Mouse (Mus musculus) MEL (cell line): ENCODE measurements around the gene Pusl1. TPM values are rescaled to one million over a fixed set of nuclear protein-coding genes. Genes with fewer than 3 reads are reported as not detected.

Experiments used
- DNase-seq: peaks from one replicate; pipeline ENCODE4 v3.0.0; 2011; ENCODE audit warnings: low read depth, low spot score
- H3K27ac ChIP-seq: 2 replicates; pipeline ENCODE4 v1.5.1; 2012; ENCODE audit warnings: low read depth, mild to moderate bottlenecking, control low read depth, low read length, moderate library complexity; ENCODE audit not compliant: control insufficient read depth
- H3K27me3 ChIP-seq, 2 experiments: fragments of 150-350 bp in 1 of 2; sonication (generic) in 1 of 2; 2 replicates each; pipeline ENCODE4 v1.6.1; 2012; ENCODE audit warnings: low read length in 2 of 2, mild to moderate bottlenecking in 2 of 2, improper control_type of control experiment in 1 of 2, moderate library complexity in 1 of 2; ENCODE audit not compliant: insufficient read depth in 2 of 2, control insufficient read depth in 1 of 2
- H3K36me3 ChIP-seq, 2 experiments: 2 replicates each; pipeline ENCODE4 v1.6.1; 2012 to 2014; ENCODE audit warnings: low read length in 2 of 2, improper control_type of control experiment in 1 of 2, inconsistent platforms in 1 of 2, mild to moderate bottlenecking in 1 of 2; ENCODE audit not compliant: insufficient read depth in 2 of 2, control insufficient read depth in 1 of 2
- H3K4me1 ChIP-seq, 2 experiments: fragments of 150-350 bp in 1 of 2; sonication (generic) in 1 of 2; 2 replicates each; pipeline ENCODE4 v1.6.1; 2012; ENCODE audit warnings: low read length in 2 of 2, improper control_type of control experiment in 1 of 2, mild to moderate bottlenecking in 1 of 2; ENCODE audit not compliant: insufficient read depth in 2 of 2, control insufficient read depth in 1 of 2
- H3K4me3 ChIP-seq, 2 experiments: fragments of 150-350 bp in 1 of 2; sonication (generic) in 1 of 2; 2 replicates each; pipeline ENCODE4 v1.5.1; 2012; ENCODE audit warnings: low read depth in 2 of 2, low read length in 2 of 2, mild to moderate bottlenecking in 2 of 2, moderate library complexity in 2 of 2, control low read depth in 1 of 2, improper control_type of control experiment in 1 of 2; ENCODE audit not compliant: control insufficient read depth in 1 of 2, insufficient read depth in 1 of 2
- H3K79me2 ChIP-seq: 2 replicates; pipeline ENCODE4 v1.6.1; 2012; ENCODE audit warnings: mild to moderate bottlenecking, low read length, moderate library complexity; ENCODE audit not compliant: control insufficient read depth, poor library complexity, insufficient read depth
- H3K9ac ChIP-seq: 2 replicates; pipeline ENCODE4 v1.6.1; 2012; ENCODE audit warnings: low read depth, mild to moderate bottlenecking, control low read depth, low read length, moderate library complexity; ENCODE audit not compliant: control insufficient read depth, poor library complexity, severe bottlenecking
- H3K9me3 ChIP-seq: fragments of 150-350 bp; sonication (generic); replicated peaks from 2 replicates; pipeline ENCODE4 v1.6.1; 2012; ENCODE audit warnings: mild to moderate bottlenecking, low read length, improper control_type of control experiment, moderate library complexity; ENCODE audit not compliant: insufficient read depth
- BHLHE40 ChIP-seq: IDR thresholded peaks from 2 replicates; pipeline ENCODE4 v1.6.1; 2012; ENCODE audit warnings: low read depth, mild to moderate bottlenecking, inconsistent platforms, low read length, improper control_type of control experiment, borderline replicate concordance
- CTCF ChIP-seq, 3 experiments: IDR thresholded peaks in 2 of 3; conservative IDR thresholded peaks in 1 of 3; 2 replicates each; pipeline ENCODE4 v1.5.1; 2011 to 2012; ENCODE audit warnings: low read length in 3 of 3, low read depth in 2 of 3, mild to moderate bottlenecking in 2 of 3, improper control_type of control experiment in 1 of 3, inconsistent platforms in 1 of 3, mixed read lengths in 1 of 3, moderate library complexity in 1 of 3; ENCODE audit not compliant: control insufficient read depth in 1 of 3, insufficient read depth in 1 of 3, poor library complexity in 1 of 3, severe bottlenecking in 1 of 3
- E2F4 ChIP-seq: IDR thresholded peaks from 2 replicates; pipeline ENCODE4 v1.6.1; 2011; ENCODE audit warnings: low read depth, low read length, improper control_type of control experiment, borderline replicate concordance
- ELF1 ChIP-seq: IDR thresholded peaks from 2 replicates; pipeline ENCODE4 v1.6.1; 2014; ENCODE audit warnings: low read depth, mild to moderate bottlenecking, inconsistent platforms, low read length, improper control_type of control experiment, moderate library complexity
- EP300 ChIP-seq, 2 experiments: IDR thresholded peaks; 2 replicates each; pipeline ENCODE4 v1.6.1; 2011; ENCODE audit warnings: improper control_type of control experiment in 2 of 2, low read length in 2 of 2, low read depth in 1 of 2, mild to moderate bottlenecking in 1 of 2
- ETS1 ChIP-seq: IDR thresholded peaks from 2 replicates; pipeline ENCODE4 v1.6.1; 2012; ENCODE audit warnings: low read depth, mild to moderate bottlenecking, inconsistent platforms, low read length, improper control_type of control experiment, moderate library complexity
- GABPA ChIP-seq: IDR thresholded peaks from 2 replicates; pipeline ENCODE4 v1.6.1; 2012; ENCODE audit warnings: low read depth, mild to moderate bottlenecking, inconsistent platforms, low read length, improper control_type of control experiment, moderate library complexity
- GATA1 ChIP-seq: IDR thresholded peaks from 2 replicates; pipeline ENCODE4 v1.6.1; 2011; ENCODE audit warnings: low read depth, low read length, improper control_type of control experiment
- HCFC1 ChIP-seq: IDR thresholded peaks from 2 replicates; pipeline ENCODE4 v1.6.1; 2012; ENCODE audit warnings: low read depth, mild to moderate bottlenecking, inconsistent platforms, low read length, improper control_type of control experiment, moderate library complexity
- JUND ChIP-seq: IDR thresholded peaks from 2 replicates; pipeline ENCODE4 v1.6.1; 2011; ENCODE audit warnings: low read depth, mild to moderate bottlenecking, improper control_type of control experiment, low read length
- MAFK ChIP-seq: IDR thresholded peaks from 2 replicates; pipeline ENCODE4 v1.6.1; 2011; ENCODE audit warnings: low read depth, mild to moderate bottlenecking, low read length, improper control_type of control experiment, borderline replicate concordance
- MAZ ChIP-seq: IDR thresholded peaks from 2 replicates; pipeline ENCODE4 v1.6.1; 2012; ENCODE audit warnings: low read depth, mild to moderate bottlenecking, inconsistent platforms, low read length, improper control_type of control experiment
- MYC ChIP-seq: IDR thresholded peaks from 2 replicates; pipeline ENCODE4 v1.6.1; 2011; ENCODE audit warnings: low read depth, mild to moderate bottlenecking, low read length, improper control_type of control experiment, moderate library complexity
- POLR2AphosphoS2 ChIP-seq: IDR thresholded peaks from 2 replicates; pipeline ENCODE4 v1.6.1; 2011; ENCODE audit warnings: low read length, improper control_type of control experiment
- POLR2AphosphoS5 ChIP-seq: IDR thresholded peaks from 2 replicates; pipeline ENCODE4 v1.6.1; 2012; ENCODE audit warnings: low read depth, borderline replicate concordance, mild to moderate bottlenecking, inconsistent platforms, low read length, moderate library complexity, mixed read lengths
- SIN3A ChIP-seq: IDR thresholded peaks from 2 replicates; pipeline ENCODE4 v1.6.1; 2012; ENCODE audit warnings: low read length, improper control_type of control experiment, inconsistent platforms
- SMC3 ChIP-seq: IDR thresholded peaks from 2 replicates; pipeline ENCODE4 v1.6.1; 2011; ENCODE audit warnings: low read depth, low read length, improper control_type of control experiment
- TAL1 ChIP-seq: IDR thresholded peaks from 2 replicates; pipeline ENCODE4 v1.6.1; 2012; ENCODE audit warnings: mild to moderate bottlenecking, inconsistent platforms, low read length, moderate library complexity, mixed read lengths
- UBTF ChIP-seq: IDR thresholded peaks from 2 replicates; pipeline ENCODE4 v1.6.1; 2012; ENCODE audit warnings: low read depth, mild to moderate bottlenecking, inconsistent platforms, low read length, improper control_type of control experiment, moderate library complexity, borderline replicate concordance; ENCODE audit not compliant: insufficient read depth
- USF1 ChIP-seq: IDR thresholded peaks from 2 replicates; pipeline ENCODE4 v1.6.1; 2014; ENCODE audit warnings: low read depth, mild to moderate bottlenecking, inconsistent platforms, low read length, improper control_type of control experiment, moderate library complexity
- USF2 ChIP-seq, 2 experiments: IDR thresholded peaks; 2 replicates each; pipeline ENCODE4 v1.6.1; 2011 to 2012; ENCODE audit warnings: improper control_type of control experiment in 2 of 2, low read length in 2 of 2, borderline replicate concordance in 1 of 2, inconsistent platforms in 1 of 2, low read depth in 1 of 2, mild to moderate bottlenecking in 1 of 2; ENCODE audit not compliant: insufficient read depth in 1 of 2
- ZNF384 ChIP-seq: IDR thresholded peaks from 2 replicates; pipeline ENCODE4 v1.6.1; 2012; ENCODE audit warnings: low read depth, mild to moderate bottlenecking, inconsistent platforms, low read length, improper control_type of control experiment
- polyA plus RNA-seq, 2 experiments: library from polyadenylated mRNA; stranded (reverse) in 1 of 2; unstranded in 1 of 2; fragments of >175 nt in 1 of 2; fragments of >200 nt in 1 of 2; gene quantifications; 2 replicates each; pipeline versions ENCODE4 v1.2.1 to v1.2.4; 2012; ENCODE audit warnings: low replicate concordance in 2 of 2, low read depth in 1 of 2; ENCODE audit not compliant: insufficient read length in 2 of 2, insufficient read depth in 1 of 2, missing spikeins in 1 of 2
- total RNA-seq: library from RNA; depleted of rRNA; stranded (reverse); fragments of 300-350 nt; gene quantifications from 2 replicates; pipeline ENCODE4 v1.2.3, GENCODE M21; 2012

The Pusl1 gene
- total and polyA plus RNA-seq, 3 experiments: 65.2 to 68.4 TPM; not detected in 1

DNA sequence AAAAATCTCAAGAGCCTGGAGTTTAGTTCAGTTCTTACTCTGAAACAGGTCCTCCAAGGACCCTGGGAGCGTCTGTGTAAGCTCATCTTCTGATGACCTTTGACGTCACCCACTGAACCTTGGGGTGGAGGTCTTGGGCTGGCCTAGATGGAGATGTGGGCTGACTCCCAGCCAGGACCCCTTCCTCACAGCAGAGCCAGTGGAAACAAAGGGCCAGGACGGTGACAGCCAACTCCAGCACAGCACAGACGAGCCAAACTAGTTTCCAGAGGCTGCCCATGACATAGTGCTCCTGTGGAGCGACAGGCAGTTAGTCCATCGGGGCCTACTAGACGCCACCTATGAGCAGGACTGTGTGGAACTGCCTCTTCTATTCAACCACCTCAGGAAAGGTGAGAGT is 16.7 kb upstream of the Pusl1 start:
- no peaks in the 10 kb centered on the region for H3K79me2 ChIP-seq
- no peak overlapping the region for H3K27ac ChIP-seq
- no peaks in the 10 kb centered on the region for H3K27me3 ChIP-seq
- H3K9ac ChIP-seq: no peak overlapping the region
- H3K4me1 ChIP-seq: no peaks in the 10 kb centered on the region
- TF ChIP-seq MAZ: no peak
- no peak for TF ChIP-seq EP300 (IDR thresholded peaks at IDR 0.05; ENCODE audit: low read depth in 1 of 2, low read length in 2 of 2)
- no peak for TF ChIP-seq JUND
- TF ChIP-seq E2F4: no peak
- no peak for TF ChIP-seq POLR2AphosphoS5
- no peak for TF ChIP-seq SMC3
- no peak for TF ChIP-seq MYC
- no peak for TF ChIP-seq POLR2AphosphoS2
- TF ChIP-seq USF1: no peak
- no peak for DNase-seq
- H3K4me3 ChIP-seq: no peak overlapping the region
- no peaks in the 10 kb centered on the region for H3K9me3 ChIP-seq
- no peaks in the 10 kb centered on the region; a peak in 1 of 4 replicates for H3K36me3 ChIP-seq

DNA sequence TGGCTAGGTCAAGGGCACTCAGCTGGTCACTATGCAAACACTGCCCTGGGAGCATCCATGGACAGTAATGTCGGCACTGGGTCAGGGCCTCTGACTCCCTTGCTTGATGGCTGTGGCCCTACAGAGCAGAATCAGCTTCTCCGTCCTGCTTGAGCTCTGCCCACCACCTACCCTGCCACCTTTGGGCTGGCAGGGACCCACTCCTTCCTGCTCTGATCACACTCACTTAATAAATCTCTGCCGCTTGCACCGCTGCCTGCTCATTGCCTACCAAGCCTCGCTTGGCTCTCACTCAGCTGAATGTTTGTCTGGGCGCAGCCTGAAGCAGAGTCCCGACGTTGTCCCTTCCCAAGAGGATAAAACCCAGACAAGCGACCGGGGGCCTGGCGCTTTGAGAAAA is 15.4 kb upstream of the Pusl1 start:
- H3K9ac ChIP-seq: no peak overlapping the region
- H3K27ac ChIP-seq: no peak overlapping the region
- H3K9me3 ChIP-seq: no peaks in the 10 kb centered on the region
- no peak for DNase-seq
- TF ChIP-seq EP300 (IDR thresholded peaks at IDR 0.05; ENCODE audit: low read depth in 1 of 2, low read length in 2 of 2) (no peak), MAFK (no peak), SMC3 (no peak), SIN3A (no peak), E2F4 (no peak), ZNF384 (no peak), ELF1 (no peak), ETS1 (no peak), GABPA (no peak), TAL1 (no peak), USF1 (no peak), CTCF (IDR thresholded peaks at IDR 0.05 in 2 of 3, conservative IDR thresholded peaks at IDR 0.05 in 1 of 3; ENCODE audit: control insufficient read depth in 1 of 3, insufficient read depth in 1 of 3, low read depth in 2 of 3, low read length in 3 of 3, poor library complexity in 1 of 3, severe bottlenecking in 1 of 3) (no peak), UBTF (no peak), USF2 (IDR thresholded peaks at IDR 0.05; ENCODE audit: borderline replicate concordance in 1 of 2, insufficient read depth in 1 of 2, low read depth in 1 of 2, low read length in 2 of 2) (no peak), HCFC1 (no peak), BHLHE40 (no peak), MYC (no peak), GATA1 (no peak)
- H3K27me3 ChIP-seq: no peaks in the 10 kb centered on the region
- H3K4me1 ChIP-seq: no peaks in the 10 kb centered on the region
- H3K36me3 ChIP-seq: no peaks in the 10 kb centered on the region; a peak in 1 of 4 replicates
- no peak overlapping the region for H3K4me3 ChIP-seq
- H3K79me2 ChIP-seq: no peaks in the 10 kb centered on the region
